Mouse (Mus musculus) ES-Bruce4 (cell line): ENCODE measurements around the gene Hibadh. TPM values are rescaled to one million over a fixed set of nuclear protein-coding genes. Genes with fewer than 3 reads are reported as not detected.

Experiments
- H3K27ac ChIP-seq: 2 replicates; pipeline ENCODE4 v1.5.1; 2012; ENCODE audit warnings: low read length, inconsistent platforms; ENCODE audit not compliant: insufficient read depth
- H3K27me3 ChIP-seq: 2 replicates; pipeline ENCODE4 v1.6.1; 2012; ENCODE audit warnings: mild to moderate bottlenecking, low read length, inconsistent platforms; ENCODE audit not compliant: control insufficient read depth, poor library complexity, insufficient read depth, severe bottlenecking
- H3K36me3 ChIP-seq: 2 replicates; pipeline ENCODE4 v1.6.1; 2012; ENCODE audit warnings: inconsistent platforms, mild to moderate bottlenecking, low read length, moderate library complexity; ENCODE audit not compliant: control insufficient read depth, poor library complexity, insufficient read depth, severe bottlenecking
- H3K4me1 ChIP-seq: one replicate; pipeline ENCODE4 v1.8.1; 2011; ENCODE audit warnings: low read length; ENCODE audit not compliant: control insufficient read depth, insufficient read depth
- H3K4me3 ChIP-seq: 2 replicates; pipeline ENCODE4 v1.5.1; 2011; ENCODE audit warnings: low read depth, mild to moderate bottlenecking, low read length
- H3K9ac ChIP-seq: 2 replicates; pipeline ENCODE4 v1.6.1; 2012; ENCODE audit warnings: low read depth, mild to moderate bottlenecking, inconsistent platforms; ENCODE audit not compliant: poor library complexity, severe bottlenecking
- H3K9me3 ChIP-seq: replicated peaks from 2 replicates; pipeline ENCODE4 v1.6.1; 2012; ENCODE audit warnings: mild to moderate bottlenecking, low read length, inconsistent platforms; ENCODE audit not compliant: control insufficient read depth, poor library complexity, insufficient read depth, severe bottlenecking
- CTCF ChIP-seq: IDR thresholded peaks from one replicate; pipeline ENCODE4 v1.8.1; 2011; ENCODE audit warnings: low read depth, low read length
- EP300 ChIP-seq: IDR thresholded peaks from 2 replicates; pipeline ENCODE4 v1.6.1; 2011; ENCODE audit warnings: low read depth, low read length; ENCODE audit not compliant: insufficient read depth
- POLR2A ChIP-seq: IDR thresholded peaks from one replicate; pipeline ENCODE4 v1.8.1; 2011; ENCODE audit warnings: low read length; ENCODE audit not compliant: insufficient read depth
- polyA plus RNA-seq: library from polyadenylated mRNA; stranded (reverse); fragments of >200 nt; gene quantifications from 2 replicates; pipeline ENCODE4 v1.2.4, GENCODE M21; 2011; ENCODE audit warnings: low read depth; ENCODE audit not compliant: missing spikeins, insufficient read depth, insufficient read length

Hibadh gene
- polyA plus RNA-seq, 1 experiment, result 115 TPM

- no peaks in the 10 kb centered on the region for H3K9me3 ChIP-seq
- H3K27me3 ChIP-seq, result no peaks in the 10 kb centered on the region
- H3K4me1 ChIP-seq, result no peaks in the 10 kb centered on the region
- TF ChIP-seq POLR2A, result no peak
- no peak for TF ChIP-seq EP300
- TF ChIP-seq CTCF, result no peak
- H3K27ac ChIP-seq, result no peak overlapping the region
- no peaks in the 10 kb centered on the region for H3K36me3 ChIP-seq
- H3K9ac ChIP-seq, result no peak overlapping the region
- H3K4me3 ChIP-seq, result no peak overlapping the region
Measured at GRCm38 (mm10) chr6:52667641-52668040, 27.5 kb upstream of the Hibadh start.

DNA sequence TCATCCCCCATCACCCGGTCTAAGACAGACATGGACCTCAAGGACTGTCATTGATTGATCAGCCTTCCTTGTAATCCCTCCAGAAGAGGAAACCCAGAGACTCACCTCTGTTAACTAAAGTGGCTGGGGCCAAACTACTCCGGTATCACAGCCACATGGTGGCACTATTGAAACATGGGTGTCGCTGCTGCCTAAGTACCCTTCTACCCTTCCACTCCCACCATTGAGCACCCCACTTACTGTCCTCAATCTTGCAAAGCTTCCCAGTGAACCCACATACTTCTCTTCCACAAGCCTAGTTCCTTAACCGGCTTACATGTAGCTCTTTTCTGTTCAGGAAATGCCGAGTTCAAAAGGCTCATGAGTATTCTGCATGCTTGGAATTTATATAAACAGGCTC, 22.8 kb upstream of the Hibadh start:
- no peaks in the 10 kb centered on the region for H3K36me3 ChIP-seq
- H3K27me3 ChIP-seq, result no peaks in the 10 kb centered on the region
- no peak overlapping the region for H3K4me3 ChIP-seq
- no peak overlapping the region for H3K9ac ChIP-seq
- no peak overlapping the region for H3K27ac ChIP-seq
- TF ChIP-seq EP300 (no peak), POLR2A (no peak), CTCF (peak; percentile 36)
- H3K9me3 ChIP-seq, result no peaks in the 10 kb centered on the region
- H3K4me1 ChIP-seq, result no peaks in the 10 kb centered on the region

GRCm38 (mm10) chr6:52655266-52655665, 15.1 kb upstream of the Hibadh start:
- Histone ChIP-seq H3K4me1 (no peaks in the 10 kb centered on the region), H3K27me3 (no peaks in the 10 kb centered on the region), H3K9me3 (no peaks in the 10 kb centered on the region), H3K4me3 (no peak overlapping the region), H3K36me3 (no peaks in the 10 kb centered on the region), H3K9ac (no peak overlapping the region), H3K27ac (no peak overlapping the region)
- TF ChIP-seq CTCF, result no peak

GRCm38 (mm10) chr6:52648806-52649205, 8.6 kb upstream of the Hibadh start:
- TF ChIP-seq POLR2A, result no peak
- no peak for TF ChIP-seq CTCF
- no peak for TF ChIP-seq EP300
- no peaks in the 10 kb centered on the region for H3K9me3 ChIP-seq
- H3K27ac ChIP-seq, result no peak overlapping the region
- no peaks in the 10 kb centered on the region for H3K36me3 ChIP-seq
- H3K4me1 ChIP-seq, result no peaks in the 10 kb centered on the region
- no peak overlapping the region for H3K9ac ChIP-seq
- H3K27me3 ChIP-seq, result no peaks in the 10 kb centered on the region
- H3K4me3 ChIP-seq, result no peak overlapping the region

DNA sequence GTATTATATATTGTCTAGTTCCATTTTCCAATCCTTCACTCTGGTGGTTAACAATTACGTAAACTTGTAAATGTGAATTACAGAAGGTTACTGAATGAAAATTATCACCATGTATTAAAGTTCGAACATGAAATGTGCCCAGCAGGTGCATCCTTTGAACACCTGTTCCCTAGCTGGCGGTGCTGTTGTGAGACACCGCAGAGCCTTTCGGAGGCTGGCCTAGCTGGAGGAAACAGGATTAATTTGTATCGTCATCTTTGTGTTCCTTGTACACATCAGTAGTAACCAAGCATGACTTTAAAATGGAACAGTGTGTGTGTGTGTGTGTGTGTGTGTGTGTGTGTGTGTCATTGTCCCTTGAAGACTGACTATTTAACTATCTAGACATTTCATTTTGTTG, 7.8 kb upstream of the Hibadh start:
- H3K9ac ChIP-seq, result no peak overlapping the region
- no peaks in the 10 kb centered on the region for H3K36me3 ChIP-seq
- TF ChIP-seq POLR2A (no peak), EP300 (no peak), CTCF (no peak)
- no peaks in the 10 kb centered on the region for H3K27me3 ChIP-seq
- H3K4me1 ChIP-seq, result no peaks in the 10 kb centered on the region
- H3K4me3 ChIP-seq, result no peak overlapping the region
- H3K27ac ChIP-seq, result no peak overlapping the region
- no peaks in the 10 kb centered on the region for H3K9me3 ChIP-seq

GRCm38 (mm10) chr6:52645926-52646325, 5.7 kb upstream of the Hibadh start:
- TF ChIP-seq EP300, result no peak
- TF ChIP-seq POLR2A, result no peak
- no peak for TF ChIP-seq CTCF
- no peaks in the 10 kb centered on the region for H3K4me1 ChIP-seq
- no peak overlapping the region for H3K4me3 ChIP-seq
- H3K9me3 ChIP-seq, result no peaks in the 10 kb centered on the region
- no peak overlapping the region for H3K9ac ChIP-seq
- H3K36me3 ChIP-seq, result no peaks in the 10 kb centered on the region
- H3K27ac ChIP-seq, result no peak overlapping the region
- H3K27me3 ChIP-seq, result no peaks in the 10 kb centered on the region

- no peaks in the 10 kb centered on the region for H3K36me3 ChIP-seq
- no peak overlapping the region for H3K4me3 ChIP-seq
- peaks cover 4% of the 10 kb centered on the region for H3K4me1 ChIP-seq
- no peak overlapping the region for H3K27ac ChIP-seq
- H3K9ac ChIP-seq, result no peak overlapping the region
- TF ChIP-seq EP300 (no peak), POLR2A (no peak), CTCF (no peak)
- H3K27me3 ChIP-seq, result no peaks in the 10 kb centered on the region
- no peaks in the 10 kb centered on the region for H3K9me3 ChIP-seq
Measured at GRCm38 (mm10) chr6:52642152-52642551, 2.0 kb upstream of the Hibadh start.
